Mouse (Mus musculus): Measurements from ENCODE around the gene Tgm3. TPM values are rescaled to one million over a fixed set of nuclear protein-coding genes. Genes with fewer than 3 reads are reported as not detected.

Tgm3 gene
- 0.08 TPM in 1 of 2 replicates, not detected in the other for polyA plus RNA-seq (2014; fragmentation: Nextera tagmentation; extraction: Ambion mirVana)

- Histone ChIP-seq H3K36me3 (ENCODE audit: control insufficient read depth, insufficient read depth, low read length) (no peaks in the 10 kb centered on the region), H3K27ac (replicated peaks in 1 of 2; ENCODE audit: control insufficient read depth in 1 of 2, insufficient read depth in 1 of 2, low read depth in 2 of 2, low read length in 2 of 2) (no peak within 1 kb of the TSS), H3K9ac (ENCODE audit: low read length) (no peak within 1 kb of the TSS), H3K4me2 (ENCODE audit: low read length) (no peak within 1 kb of the TSS), H3K27me3 (ENCODE audit: control insufficient read depth, insufficient read depth, low read length) (no peaks in the 10 kb centered on the region), H3K4me1 (ENCODE audit: control insufficient read depth in 2 of 2, insufficient read depth in 2 of 2, low read length in 2 of 2) (no peaks in the 10 kb centered on the region), H3K9me3 (ENCODE audit: control insufficient read depth, low read length) (no peaks in the 10 kb centered on the region), H3K4me3 (ENCODE audit: control insufficient read depth in 1 of 2, insufficient read depth in 1 of 2, low read depth in 1 of 2, low read length in 2 of 2) (no peak within 1 kb of the TSS)
- 33% methylated on average over 7 of the region's 7 CpGs for WGBS
- no peak for ATAC-seq (ENCODE audit: insufficient number of reproducible peaks, insufficient read depth, low FRiP score, low read depth)
Measured at GRCm38 (mm10) chr2:130012026-130012425, at the start of gene Tgm3. Gene Tgm3 (plus strand): TSS chr2:130012349.

GRCm38 (mm10) chr2:129980608-129981007, 31.5 kb upstream of the Tgm3 start:
- Histone ChIP-seq H3K36me3 (ENCODE audit: control insufficient read depth, insufficient read depth, low read length) (no peaks in the 10 kb centered on the region), H3K9ac (ENCODE audit: low read length) (no peak overlapping the region), H3K4me1 (ENCODE audit: control insufficient read depth in 2 of 2, insufficient read depth in 2 of 2, low read length in 2 of 2) (no peaks in the 10 kb centered on the region), H3K4me2 (ENCODE audit: low read length) (no peak overlapping the region), H3K4me3 (ENCODE audit: control insufficient read depth in 1 of 2, insufficient read depth in 1 of 2, low read depth in 1 of 2, low read length in 2 of 2) (no peak overlapping the region), H3K27ac (replicated peaks in 1 of 2; ENCODE audit: control insufficient read depth in 1 of 2, insufficient read depth in 1 of 2, low read depth in 2 of 2, low read length in 2 of 2) (no peak overlapping the region), H3K9me3 (ENCODE audit: control insufficient read depth, low read length) (no peaks in the 10 kb centered on the region), H3K27me3 (ENCODE audit: control insufficient read depth, insufficient read depth, low read length) (no peaks in the 10 kb centered on the region)
- ATAC-seq (ENCODE audit: insufficient number of reproducible peaks, insufficient read depth, low FRiP score, low read depth) = no peak
- 87% methylated on average over 4 of the region's 4 CpGs for WGBS

DNA sequence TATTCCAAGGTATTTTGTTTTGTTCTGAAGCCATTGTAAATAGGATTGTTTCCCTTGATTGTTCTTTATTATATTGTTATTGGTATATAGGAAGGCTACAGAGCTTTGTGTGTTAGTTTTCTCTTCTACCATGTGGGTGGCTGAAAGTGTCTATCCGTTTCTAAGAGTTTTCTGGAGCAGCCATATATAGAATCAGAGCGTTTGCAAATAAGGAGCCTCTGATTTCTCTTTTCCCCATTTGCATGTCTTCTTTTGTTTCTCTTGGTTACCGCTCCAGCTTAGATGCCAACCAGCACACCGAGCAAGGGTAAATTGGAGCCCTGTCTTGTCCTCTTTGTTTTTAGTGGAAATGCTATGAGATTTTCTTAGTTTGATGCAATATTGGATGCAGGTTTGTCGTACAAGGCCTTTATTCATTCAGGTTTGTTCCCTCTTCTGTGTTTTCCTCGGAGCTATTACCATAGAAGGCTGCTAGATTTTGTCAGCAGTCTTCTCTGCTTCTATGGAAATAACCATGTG, 24.6 kb upstream of the Tgm3 start:
- Histone ChIP-seq H3K4me3 (ENCODE audit: control insufficient read depth in 1 of 2, insufficient read depth in 1 of 2, low read depth in 1 of 2, low read length in 2 of 2) (no peak overlapping the region), H3K36me3 (ENCODE audit: control insufficient read depth, insufficient read depth, low read length) (no peaks in the 10 kb centered on the region), H3K4me1 (ENCODE audit: control insufficient read depth in 2 of 2, insufficient read depth in 2 of 2, low read length in 2 of 2) (no peaks in the 10 kb centered on the region), H3K9ac (ENCODE audit: low read length) (no peak overlapping the region), H3K4me2 (ENCODE audit: low read length) (no peak overlapping the region), H3K27ac (replicated peaks in 1 of 2; ENCODE audit: control insufficient read depth in 1 of 2, insufficient read depth in 1 of 2, low read depth in 2 of 2, low read length in 2 of 2) (no peak overlapping the region), H3K27me3 (ENCODE audit: control insufficient read depth, insufficient read depth, low read length) (no peaks in the 10 kb centered on the region), H3K9me3 (ENCODE audit: control insufficient read depth, low read length) (no peaks in the 10 kb centered on the region)
- ATAC-seq (ENCODE audit: insufficient number of reproducible peaks, insufficient read depth, low FRiP score, low read depth) = no peak
- 87% methylated on average over 6 of the region's 6 CpGs for WGBS

DNA sequence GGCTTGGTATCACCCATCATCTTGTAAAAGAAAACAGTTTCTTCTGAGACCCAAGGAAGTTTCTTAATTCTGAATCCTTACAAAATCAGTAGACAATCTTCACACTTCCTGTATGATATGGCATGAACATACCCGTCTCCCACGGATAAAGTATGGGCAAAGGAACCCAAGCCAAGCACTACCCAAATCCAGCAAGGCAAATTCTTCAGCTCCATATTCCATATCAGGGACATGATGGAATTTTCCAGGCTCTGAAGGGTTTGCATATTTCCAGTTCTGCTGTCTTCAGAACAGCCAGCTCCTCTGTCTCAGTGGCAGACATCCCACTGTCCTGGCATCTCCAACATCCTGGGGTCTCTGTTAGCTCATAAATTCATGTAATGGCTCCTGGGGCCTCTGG, 22.5 kb upstream of the Tgm3 start:
- H3K9ac ChIP-seq (ENCODE audit: low read length) = no peak overlapping the region
- ATAC-seq (ENCODE audit: insufficient number of reproducible peaks, insufficient read depth, low FRiP score, low read depth) = no peak
- H3K36me3 ChIP-seq (ENCODE audit: control insufficient read depth, insufficient read depth, low read length) = no peaks in the 10 kb centered on the region
- no peak overlapping the region for H3K4me2 ChIP-seq (ENCODE audit: low read length)
- H3K9me3 ChIP-seq (ENCODE audit: control insufficient read depth, low read length) = no peaks in the 10 kb centered on the region
- H3K4me1 ChIP-seq (ENCODE audit: control insufficient read depth in 2 of 2, insufficient read depth in 2 of 2, low read length in 2 of 2) = no peaks in the 10 kb centered on the region
- no peak overlapping the region for H3K27ac ChIP-seq (replicated peaks in 1 of 2; ENCODE audit: control insufficient read depth in 1 of 2, insufficient read depth in 1 of 2, low read depth in 2 of 2, low read length in 2 of 2)
- H3K4me3 ChIP-seq (ENCODE audit: control insufficient read depth in 1 of 2, insufficient read depth in 1 of 2, low read depth in 1 of 2, low read length in 2 of 2) = no peak overlapping the region
- WGBS = 61% methylated on average over 2 of the region's 2 CpGs
- H3K27me3 ChIP-seq (ENCODE audit: control insufficient read depth, insufficient read depth, low read length) = no peaks in the 10 kb centered on the region

DNA sequence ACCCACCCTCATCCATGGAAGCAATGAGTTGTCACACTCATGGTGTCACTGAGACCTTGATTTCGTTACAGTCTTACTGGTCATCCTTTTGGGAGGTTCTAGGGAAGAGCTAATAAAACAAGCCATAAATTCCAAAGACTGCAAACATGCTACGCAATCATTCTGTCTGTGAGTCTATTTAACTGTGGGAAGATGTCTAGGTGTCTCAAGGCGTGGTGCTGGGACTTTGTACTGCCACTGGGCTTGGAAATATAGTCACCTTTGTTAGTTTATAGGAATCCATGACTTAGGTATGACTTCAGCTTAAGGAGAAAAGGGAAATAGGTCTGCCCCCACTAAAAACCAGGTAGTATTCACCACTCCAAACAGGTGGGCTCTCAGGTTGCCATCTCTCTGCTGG, 17.7 kb upstream of the Tgm3 start:
- Histone ChIP-seq H3K27me3 (ENCODE audit: control insufficient read depth, insufficient read depth, low read length) (no peaks in the 10 kb centered on the region), H3K4me2 (ENCODE audit: low read length) (no peak overlapping the region), H3K36me3 (ENCODE audit: control insufficient read depth, insufficient read depth, low read length) (no peaks in the 10 kb centered on the region), H3K9me3 (ENCODE audit: control insufficient read depth, low read length) (no peaks in the 10 kb centered on the region), H3K27ac (replicated peaks in 1 of 2; ENCODE audit: control insufficient read depth in 1 of 2, insufficient read depth in 1 of 2, low read depth in 2 of 2, low read length in 2 of 2) (no peak overlapping the region), H3K9ac (ENCODE audit: low read length) (no peak overlapping the region), H3K4me3 (ENCODE audit: control insufficient read depth in 1 of 2, insufficient read depth in 1 of 2, low read depth in 1 of 2, low read length in 2 of 2) (no peak overlapping the region), H3K4me1 (ENCODE audit: control insufficient read depth in 2 of 2, insufficient read depth in 2 of 2, low read length in 2 of 2) (0 out of 4 replicates have a peak, but pooled peaks cover 2 to 5% of the 10 kb centered on the region in 2 experiments)
- ATAC-seq (ENCODE audit: insufficient number of reproducible peaks, insufficient read depth, low FRiP score, low read depth) = no peak
- 82% methylated on average over 3 of the region's 3 CpGs for whole genome bisulfite sequencing

GRCm38 (mm10) chr2:129998476-129998875, 13.7 kb upstream of the Tgm3 start:
- WGBS = 81% methylated on average over 7 of the region's 7 CpGs
- no peak for ATAC-seq (ENCODE audit: insufficient number of reproducible peaks, insufficient read depth, low FRiP score, low read depth)
- Histone ChIP-seq H3K36me3 (ENCODE audit: control insufficient read depth, insufficient read depth, low read length) (no peaks in the 10 kb centered on the region), H3K9me3 (ENCODE audit: control insufficient read depth, low read length) (no peaks in the 10 kb centered on the region), H3K4me1 (ENCODE audit: control insufficient read depth in 2 of 2, insufficient read depth in 2 of 2, low read length in 2 of 2) (0 out of 4 replicates have a peak, but pooled peaks cover 2 to 8% of the 10 kb centered on the region in 2 experiments), H3K27ac (replicated peaks in 1 of 2; ENCODE audit: control insufficient read depth in 1 of 2, insufficient read depth in 1 of 2, low read depth in 2 of 2, low read length in 2 of 2) (no peak overlapping the region), H3K4me2 (ENCODE audit: low read length) (no peak overlapping the region), H3K9ac (ENCODE audit: low read length) (no peak overlapping the region), H3K4me3 (ENCODE audit: control insufficient read depth in 1 of 2, insufficient read depth in 1 of 2, low read depth in 1 of 2, low read length in 2 of 2) (no peak overlapping the region), H3K27me3 (ENCODE audit: control insufficient read depth, insufficient read depth, low read length) (no peaks in the 10 kb centered on the region)

- Histone ChIP-seq H3K27me3 (ENCODE audit: control insufficient read depth, insufficient read depth, low read length) (no peaks in the 10 kb centered on the region), H3K27ac (replicated peaks in 1 of 2; ENCODE audit: control insufficient read depth in 1 of 2, insufficient read depth in 1 of 2, low read depth in 2 of 2, low read length in 2 of 2) (no peak overlapping the region), H3K9ac (ENCODE audit: low read length) (no peak overlapping the region), H3K4me1 (ENCODE audit: control insufficient read depth in 2 of 2, insufficient read depth in 2 of 2, low read length in 2 of 2) (peaks cover 5 to 13% of the 10 kb centered on the region in 2 experiments; a peak in 2 of 4 replicates), H3K4me3 (ENCODE audit: control insufficient read depth in 1 of 2, insufficient read depth in 1 of 2, low read depth in 1 of 2, low read length in 2 of 2) (no peak overlapping the region), H3K36me3 (ENCODE audit: control insufficient read depth, insufficient read depth, low read length) (no peaks in the 10 kb centered on the region), H3K9me3 (ENCODE audit: control insufficient read depth, low read length) (no peaks in the 10 kb centered on the region), H3K4me2 (ENCODE audit: low read length) (no peak overlapping the region)
- ATAC-seq (ENCODE audit: insufficient number of reproducible peaks, insufficient read depth, low FRiP score, low read depth) = no peak
- 91% methylated on average over 4 of the region's 4 CpGs for WGBS
Measured at GRCm38 (mm10) chr2:129999296-129999695, 12.9 kb upstream of the Tgm3 start.

GRCm38 (mm10) chr2:130000601-130001000, 11.5 kb upstream of the Tgm3 start:
- H3K9ac ChIP-seq (ENCODE audit: low read length) = no peak overlapping the region
- 89% methylated on average over 3 of the region's 3 CpGs for WGBS
- H3K27me3 ChIP-seq (ENCODE audit: control insufficient read depth, insufficient read depth, low read length) = no peaks in the 10 kb centered on the region
- H3K9me3 ChIP-seq (ENCODE audit: control insufficient read depth, low read length) = no peaks in the 10 kb centered on the region
- H3K36me3 ChIP-seq (ENCODE audit: control insufficient read depth, insufficient read depth, low read length) = no peaks in the 10 kb centered on the region
- H3K4me2 ChIP-seq (ENCODE audit: low read length) = no peak overlapping the region
- H3K4me1 ChIP-seq (ENCODE audit: control insufficient read depth in 2 of 2, insufficient read depth in 2 of 2, low read length in 2 of 2) = peaks cover 5 to 15% of the 10 kb centered on the region in 2 experiments; a peak in 2 of 4 replicates
- H3K4me3 ChIP-seq (ENCODE audit: control insufficient read depth in 1 of 2, insufficient read depth in 1 of 2, low read depth in 1 of 2, low read length in 2 of 2) = no peak overlapping the region
- no peak for ATAC-seq (ENCODE audit: insufficient number of reproducible peaks, insufficient read depth, low FRiP score, low read depth)
- H3K27ac ChIP-seq (replicated peaks in 1 of 2; ENCODE audit: control insufficient read depth in 1 of 2, insufficient read depth in 1 of 2, low read depth in 2 of 2, low read length in 2 of 2) = no peak overlapping the region
